Mouse (Mus musculus) neural tube, embryonic 11.5 days (tissue): ENCODE results near the gene Lef1. TPM values are rescaled to one million over a fixed set of nuclear protein-coding genes. Genes with fewer than 3 reads are reported as not detected.
A peak's percentile ranks its signal among the peaks of the same experiment; 100 is the strongest.

ENCODE experiments used
- ATAC-seq: fragments of 200-750 bp; cut with Nextera tagmentation; 2 replicates; pipeline ENCODE4 v1.8.0; 2017; ENCODE audit warnings: moderate number of reproducible peaks, mild to moderate bottlenecking, moderate TSS enrichment, moderate library complexity; ENCODE audit not compliant: insufficient read depth, low FRiP score, low TSS enrichment
- DNase-seq: peaks from one replicate; pipeline ENCODE4 v3.0.0-alpha.2; 2015; ENCODE audit warnings: low spot score
- H3K27ac ChIP-seq: fragments of 300-500 bp; sonication (generic); 2 replicates; pipeline ENCODE4 v1.5.1; 2014; ENCODE audit warnings: low read depth, mild to moderate bottlenecking, low read length
- H3K27me3 ChIP-seq: fragments of 300-500 bp; sonication (generic); 2 replicates; pipeline ENCODE4 v1.6.1; 2014; ENCODE audit warnings: mild to moderate bottlenecking, low read length, mixed read lengths; ENCODE audit not compliant: control insufficient read depth, insufficient read depth
- H3K36me3 ChIP-seq: fragments of 300-500 bp; sonication (generic); 2 replicates; pipeline ENCODE4 v1.6.1; 2014; ENCODE audit warnings: mild to moderate bottlenecking, low read length, moderate library complexity, mixed read lengths; ENCODE audit not compliant: control insufficient read depth, insufficient read depth
- H3K4me1 ChIP-seq: fragments of 300-500 bp; sonication (generic); 2 replicates; pipeline ENCODE4 v1.6.1; 2014; ENCODE audit warnings: low read length, mixed read lengths; ENCODE audit not compliant: control insufficient read depth, insufficient read depth
- H3K4me2 ChIP-seq: fragments of 300-500 bp; sonication (generic); 2 replicates; pipeline ENCODE4 v1.6.1; 2014; ENCODE audit warnings: low read depth, mild to moderate bottlenecking, moderate library complexity
- H3K4me3 ChIP-seq: fragments of 300-500 bp; sonication (generic); 2 replicates; pipeline ENCODE4 v1.5.1; 2014; ENCODE audit warnings: low read depth, low read length
- H3K9ac ChIP-seq: fragments of 300-500 bp; sonication (generic); 2 replicates; pipeline ENCODE4 v1.6.1; 2014; ENCODE audit warnings: mild to moderate bottlenecking, low read length
- H3K9me3 ChIP-seq: fragments of 300-500 bp; sonication (generic); 2 replicates; pipeline ENCODE4 v1.6.1; 2016; ENCODE audit warnings: low read length; ENCODE audit not compliant: control insufficient read depth
- WGBS: fragments of 180-500 bp; shearing (Covaris S2); extraction: QIAGEN DNeasy Blood & Tissue Kit; methylation state at CpG from one replicate; pipeline ENCODE4 v1.1.7; 2014; 5-methylcytosine and 5-hydroxymethylcytosine counted together
- polyA plus RNA-seq: library from polyadenylated mRNA; unstranded; fragments of >200 nt; fragmentation: Nextera tagmentation; extraction: Ambion mirVana; gene quantifications from 2 replicates; pipeline ENCODE4 v1.2.1, GENCODE M21; 2014

Lef1 gene
- polyA plus RNA-seq, 1 experiment from 2014 or later, result 24.7 TPM

- H3K4me1 ChIP-seq, result peaks cover 15% of the 10 kb centered on the region
- no peak overlapping the region for H3K4me3 ChIP-seq
- H3K27ac ChIP-seq, result no peak overlapping the region
- H3K36me3 ChIP-seq, result no peaks in the 10 kb centered on the region
- H3K4me2 ChIP-seq, result peak overlapping the region; percentile 61
- DNase-seq, result no peak
- no peak for ATAC-seq
- H3K9ac ChIP-seq, result no peak overlapping the region
- peaks cover 32% of the 10 kb centered on the region for H3K27me3 ChIP-seq
- 32% methylated on average over 8 of the region's 8 CpGs for WGBS
- H3K9me3 ChIP-seq, result no peaks in the 10 kb centered on the region
These were observed 4.9 kb upstream of the Lef1 start for GRCm38 (mm10) chr3:131105362-131105761.

- under 1% methylated on average over 36 of the region's 36 CpGs for WGBS
- Histone ChIP-seq H3K9ac (peak overlapping the region; percentile 23), H3K4me1 (peaks cover 15% of the 10 kb centered on the region), H3K27ac (no peak overlapping the region), H3K27me3 (peaks cover 32% of the 10 kb centered on the region), H3K4me3 (peak overlapping the region; percentile 20), H3K9me3 (no peaks in the 10 kb centered on the region), H3K36me3 (no peaks in the 10 kb centered on the region), H3K4me2 (peak overlapping the region; percentile 61)
- DNase-seq, result peak; percentile 88
- ATAC-seq, result peak; percentile 51; the same call in 1 of the 2 replicates
These were observed 4.3 kb upstream of the Lef1 start for GRCm38 (mm10) chr3:131105940-131106401.

GRCm38 (mm10) chr3:131106451-131107291 lies 3.6 kb upstream of the Lef1 start:
- peak overlapping the region; percentile 20 for H3K4me3 ChIP-seq
- ATAC-seq (0 out of 2 replicates have a peak, but pooled peaks have one; percentile 8), DNase-seq (peak; percentile 58)
- WGBS, result under 1% methylated on average over 45 of the region's 45 CpGs
- H3K27ac ChIP-seq, result no peak overlapping the region
- H3K9ac ChIP-seq, result peak overlapping the region; percentile 23
- H3K36me3 ChIP-seq, result no peaks in the 10 kb centered on the region
- H3K4me1 ChIP-seq, result peaks cover 15% of the 10 kb centered on the region
- peaks cover 32% of the 10 kb centered on the region for H3K27me3 ChIP-seq
- peak overlapping the region; percentile 61 for H3K4me2 ChIP-seq
- no peaks in the 10 kb centered on the region for H3K9me3 ChIP-seq

GRCm38 (mm10) chr3:131107301-131108093 lies 2.8 kb upstream of the Lef1 start:
- under 1% methylated on average over 34 of the region's 34 CpGs for WGBS
- peak overlapping the region; percentile 61 for H3K4me2 ChIP-seq
- H3K9me3 ChIP-seq, result no peaks in the 10 kb centered on the region
- DNase-seq (peak; percentile 59), ATAC-seq (no peak)
- H3K9ac ChIP-seq, result no peak overlapping the region
- H3K36me3 ChIP-seq, result no peaks in the 10 kb centered on the region
- H3K4me1 ChIP-seq, result peaks cover 10% of the 10 kb centered on the region
- no peak overlapping the region for H3K27ac ChIP-seq
- peaks cover 34% of the 10 kb centered on the region for H3K27me3 ChIP-seq
- peak overlapping the region; percentile 13; the same call in 1 of the 2 replicates for H3K4me3 ChIP-seq

- H3K4me2 ChIP-seq, result peak overlapping the region; percentile 61
- H3K9me3 ChIP-seq, result no peaks in the 10 kb centered on the region
- H3K4me1 ChIP-seq, result peaks cover 16% of the 10 kb centered on the region
- no peak overlapping the region for H3K27ac ChIP-seq
- H3K9ac ChIP-seq, result no peak overlapping the region
- H3K4me3 ChIP-seq, result no peak overlapping the region; the same call in 1 of the 2 replicates
- H3K27me3 ChIP-seq, result peaks cover 37% of the 10 kb centered on the region
- 0% methylated on average over 9 of the region's 9 CpGs for WGBS
- ATAC-seq (no peak), DNase-seq (no peak)
- H3K36me3 ChIP-seq, result no peaks in the 10 kb centered on the region
These were observed 2.1 kb upstream of the Lef1 start for GRCm38 (mm10) chr3:131108094-131108653.

- peak; percentile 44 for DNase-seq
- Histone ChIP-seq H3K4me1 (peaks cover 16% of the 10 kb centered on the region), H3K27ac (no peak overlapping the region), H3K27me3 (peaks cover 35% of the 10 kb centered on the region), H3K4me3 (peak overlapping the region; percentile 56), H3K9ac (no peak overlapping the region), H3K4me2 (peak overlapping the region; percentile 95), H3K36me3 (no peaks in the 10 kb centered on the region), H3K9me3 (no peaks in the 10 kb centered on the region)
- ATAC-seq, result no peak
- 2% methylated on average over 15 of the region's 15 CpGs for WGBS
These were observed 1.1 kb upstream of the Lef1 start for GRCm38 (mm10) chr3:131109066-131109685.

GRCm38 (mm10) chr3:131109686-131110070 lies 593 bp upstream of the Lef1 start:
- DNase-seq, result peak; percentile 57
- peaks cover 35% of the 10 kb centered on the region for H3K27me3 ChIP-seq
- H3K9ac ChIP-seq, result no peak overlapping the region
- no peak overlapping the region for H3K27ac ChIP-seq
- peak overlapping the region; percentile 56 for H3K4me3 ChIP-seq
- under 1% methylated on average over 13 of the region's 14 CpGs for WGBS
- H3K4me1 ChIP-seq, result peaks cover 16% of the 10 kb centered on the region
- H3K4me2 ChIP-seq, result peak overlapping the region; percentile 95
- H3K9me3 ChIP-seq, result no peaks in the 10 kb centered on the region
- H3K36me3 ChIP-seq, result no peaks in the 10 kb centered on the region
- no peak for ATAC-seq
